Mouse (Mus musculus): Measurements from ENCODE around the gene Sost. TPM values are rescaled to one million over a fixed set of nuclear protein-coding genes. Genes with fewer than 3 reads are reported as not detected.

The Sost gene
- polyA plus RNA-seq, 1 experiment from 2014 or later, result 0.77 TPM

- H3K4me1 ChIP-seq (replicated peaks), result peaks cover 26% of the 10 kb centered on the region
- H3K36me3 ChIP-seq, result peaks cover 36% of the 10 kb centered on the region
- peak overlapping the region; percentile 60 for H3K9ac ChIP-seq
- peak overlapping the region; percentile 70 for H3K4me2 ChIP-seq
- no peaks in the 10 kb centered on the region for H3K9me3 ChIP-seq (replicated peaks)
- H3K4me3 ChIP-seq, result peak overlapping the region; percentile 69
- 0 out of 2 replicates have a peak, but pooled peaks cover 4% of the 10 kb centered on the region for H3K27me3 ChIP-seq (replicated peaks)
- H3K27ac ChIP-seq (ENCODE audit: poor library complexity, severe bottlenecking), result peak overlapping the region; percentile 93
- no peak for ATAC-seq (ENCODE audit: insufficient number of reproducible peaks, low FRiP score)
- WGBS, result 51% methylated on average over 10 of the region's 10 CpGs
These were observed 16.7 kb upstream of the Sost start for GRCm38 (mm10) chr11:101983431-101983921.

- Histone ChIP-seq H3K4me3 (peak overlapping the region; percentile 69), H3K4me2 (peak overlapping the region; percentile 70), H3K4me1 (replicated peaks) (peaks cover 31% of the 10 kb centered on the region), H3K27ac (ENCODE audit: poor library complexity, severe bottlenecking) (peak overlapping the region; percentile 93), H3K9me3 (replicated peaks) (no peaks in the 10 kb centered on the region), H3K9ac (peak overlapping the region; percentile 60), H3K27me3 (replicated peaks) (0 out of 2 replicates have a peak, but pooled peaks cover 4% of the 10 kb centered on the region), H3K36me3 (peaks cover 41% of the 10 kb centered on the region)
- WGBS, result 29% methylated on average over 6 of the region's 6 CpGs
- ATAC-seq (ENCODE audit: insufficient number of reproducible peaks, low FRiP score), result no peak
These were observed 16.2 kb upstream of the Sost start for GRCm38 (mm10) chr11:101982981-101983411.

- H3K36me3 ChIP-seq, result peaks cover 52% of the 10 kb centered on the region
- no peak overlapping the region for H3K4me3 ChIP-seq
These were observed 15.0 kb upstream of the Sost start for GRCm38 (mm10) chr11:101981850-101982249.

GRCm38 (mm10) chr11:101980603-101981157 lies 13.9 kb upstream of the Sost start:
- no peaks in the 10 kb centered on the region for H3K27me3 ChIP-seq (replicated peaks)
- no peak overlapping the region for H3K9ac ChIP-seq
- H3K4me2 ChIP-seq, result no peak overlapping the region
- peaks cover 37% of the 10 kb centered on the region for H3K4me1 ChIP-seq (replicated peaks)
- H3K4me3 ChIP-seq, result no peak overlapping the region
- H3K27ac ChIP-seq (ENCODE audit: poor library complexity, severe bottlenecking), result no peak overlapping the region
- ATAC-seq (ENCODE audit: insufficient number of reproducible peaks, low FRiP score), result no peak
- no peaks in the 10 kb centered on the region for H3K9me3 ChIP-seq (replicated peaks)
- WGBS, result 84% methylated on average over 9 of the region's 9 CpGs
- peaks cover 62% of the 10 kb centered on the region for H3K36me3 ChIP-seq

More at GRCm38 (mm10) chr11:101981850-101982249, 15.0 kb upstream of the Sost start:
- H3K27ac ChIP-seq (ENCODE audit: poor library complexity, severe bottlenecking), result peak overlapping the region; percentile 93; the same call in 1 of the 2 replicates
- peak overlapping the region; percentile 40; the same call in 1 of the 2 replicates for H3K4me2 ChIP-seq
- peak overlapping the region; percentile 17; the same call in 1 of the 2 replicates for H3K9ac ChIP-seq
- WGBS, result 57% methylated on average over 12 of the region's 12 CpGs
- H3K4me1 ChIP-seq (replicated peaks), result peaks cover 37% of the 10 kb centered on the region
- H3K27me3 ChIP-seq (replicated peaks), result no peaks in the 10 kb centered on the region
- no peak for ATAC-seq (ENCODE audit: insufficient number of reproducible peaks, low FRiP score)
- no peaks in the 10 kb centered on the region for H3K9me3 ChIP-seq (replicated peaks)

GRCm38 (mm10) chr11:101979140-101979539 lies 12.3 kb upstream of the Sost start:
- Histone ChIP-seq H3K9ac (no peak overlapping the region), H3K27ac (ENCODE audit: poor library complexity, severe bottlenecking) (no peak overlapping the region), H3K36me3 (peaks cover 75% of the 10 kb centered on the region), H3K4me1 (replicated peaks) (peaks cover 35% of the 10 kb centered on the region), H3K4me2 (no peak overlapping the region), H3K27me3 (replicated peaks) (no peaks in the 10 kb centered on the region), H3K4me3 (no peak overlapping the region), H3K9me3 (replicated peaks) (no peaks in the 10 kb centered on the region)
- WGBS, result 82% methylated on average over 5 of the region's 5 CpGs
- ATAC-seq (ENCODE audit: insufficient number of reproducible peaks, low FRiP score), result no peak

GRCm38 (mm10) chr11:101976949-101977348 lies 10.1 kb upstream of the Sost start:
- H3K9ac ChIP-seq, result no peak overlapping the region
- no peaks in the 10 kb centered on the region for H3K9me3 ChIP-seq (replicated peaks)
- H3K36me3 ChIP-seq, result peaks cover 92% of the 10 kb centered on the region
- no peaks in the 10 kb centered on the region for H3K27me3 ChIP-seq (replicated peaks)
- no peak overlapping the region for H3K27ac ChIP-seq (ENCODE audit: poor library complexity, severe bottlenecking)
- peaks cover 18% of the 10 kb centered on the region for H3K4me1 ChIP-seq (replicated peaks)
- ATAC-seq (ENCODE audit: insufficient number of reproducible peaks, low FRiP score), result no peak
- H3K4me2 ChIP-seq, result no peak overlapping the region
- H3K4me3 ChIP-seq, result no peak overlapping the region
- WGBS, result 92% methylated on average over 7 of the region's 7 CpGs

- peaks cover 75% of the 10 kb centered on the region for H3K36me3 ChIP-seq
- 47% methylated on average over 9 of the region's 9 CpGs for WGBS
- no peak for ATAC-seq (ENCODE audit: insufficient number of reproducible peaks, low FRiP score)
These were observed 8.1 kb upstream of the Sost start for GRCm38 (mm10) chr11:101974923-101975322.

GRCm38 (mm10) chr11:101974181-101974580 lies 7.4 kb upstream of the Sost start:
- H3K4me2 ChIP-seq, result no peak overlapping the region
- H3K36me3 ChIP-seq, result peaks cover 67% of the 10 kb centered on the region
- H3K9ac ChIP-seq, result no peak overlapping the region
- no peak overlapping the region for H3K4me3 ChIP-seq
- peaks cover 11% of the 10 kb centered on the region for H3K4me1 ChIP-seq (replicated peaks)
- 56% methylated on average over 6 of the region's 6 CpGs for WGBS
- no peaks in the 10 kb centered on the region for H3K9me3 ChIP-seq (replicated peaks)
- no peak for ATAC-seq (ENCODE audit: insufficient number of reproducible peaks, low FRiP score)
- no peaks in the 10 kb centered on the region for H3K27me3 ChIP-seq (replicated peaks)
- H3K27ac ChIP-seq (ENCODE audit: poor library complexity, severe bottlenecking), result no peak overlapping the region

More at GRCm38 (mm10) chr11:101974923-101975322, 8.1 kb upstream of the Sost start:
- Histone ChIP-seq H3K4me1 (replicated peaks) (peaks cover 11% of the 10 kb centered on the region), H3K4me3 (no peak overlapping the region), H3K9ac (no peak overlapping the region), H3K9me3 (replicated peaks) (no peaks in the 10 kb centered on the region), H3K27me3 (replicated peaks) (no peaks in the 10 kb centered on the region), H3K4me2 (no peak overlapping the region), H3K27ac (ENCODE audit: poor library complexity, severe bottlenecking) (no peak overlapping the region)

GRCm38 (mm10) chr11:101973496-101973895 lies 6.7 kb upstream of the Sost start:
- no peaks in the 10 kb centered on the region for H3K9me3 ChIP-seq (replicated peaks)
- H3K27ac ChIP-seq (ENCODE audit: poor library complexity, severe bottlenecking), result no peak overlapping the region
- H3K4me2 ChIP-seq, result no peak overlapping the region
- H3K36me3 ChIP-seq, result peaks cover 60% of the 10 kb centered on the region
- WGBS, result 85% methylated on average over 9 of the region's 9 CpGs
- H3K27me3 ChIP-seq (replicated peaks), result no peaks in the 10 kb centered on the region
- no peak overlapping the region for H3K9ac ChIP-seq
- no peak for ATAC-seq (ENCODE audit: insufficient number of reproducible peaks, low FRiP score)
- H3K4me3 ChIP-seq, result no peak overlapping the region
- H3K4me1 ChIP-seq (replicated peaks), result peaks cover 14% of the 10 kb centered on the region

GRCm38 (mm10) chr11:101972651-101973050 lies 5.8 kb upstream of the Sost start:
- Histone ChIP-seq H3K4me1 (replicated peaks) (peaks cover 14% of the 10 kb centered on the region), H3K27me3 (replicated peaks) (peaks cover 4% of the 10 kb centered on the region; the same call in 1 of the 2 replicates), H3K36me3 (peaks cover 52% of the 10 kb centered on the region), H3K9ac (no peak overlapping the region), H3K4me3 (no peak overlapping the region), H3K4me2 (no peak overlapping the region), H3K27ac (ENCODE audit: poor library complexity, severe bottlenecking) (no peak overlapping the region), H3K9me3 (replicated peaks) (no peaks in the 10 kb centered on the region)
- no peak for ATAC-seq (ENCODE audit: insufficient number of reproducible peaks, low FRiP score)
- WGBS, result 89% methylated on average over 5 of the region's 5 CpGs

GRCm38 (mm10) chr11:101972097-101972496 lies 5.3 kb upstream of the Sost start:
- no peak overlapping the region for H3K4me3 ChIP-seq
- no peak for ATAC-seq (ENCODE audit: insufficient number of reproducible peaks, low FRiP score)
- no peak overlapping the region for H3K4me2 ChIP-seq
- peaks cover 9% of the 10 kb centered on the region; the same call in 1 of the 2 replicates for H3K27me3 ChIP-seq (replicated peaks)
- H3K9ac ChIP-seq, result no peak overlapping the region
- H3K4me1 ChIP-seq (replicated peaks), result peaks cover 17% of the 10 kb centered on the region
- peaks cover 47% of the 10 kb centered on the region for H3K36me3 ChIP-seq
- 69% methylated on average over 3 of the region's 3 CpGs for WGBS
- no peaks in the 10 kb centered on the region for H3K9me3 ChIP-seq (replicated peaks)
- no peak overlapping the region for H3K27ac ChIP-seq (ENCODE audit: poor library complexity, severe bottlenecking)
